Mouse (Mus musculus) cerebellum, adult 8-10 months (tissue): ENCODE results near the gene Zfp746.
A peak's percentile ranks its signal among the peaks of the same experiment; 100 is the strongest.

Experiments
- DNase-seq: peaks from one replicate; pipeline ENCODE4 v3.0.0; 2022

The Zfp746 gene

DNA sequence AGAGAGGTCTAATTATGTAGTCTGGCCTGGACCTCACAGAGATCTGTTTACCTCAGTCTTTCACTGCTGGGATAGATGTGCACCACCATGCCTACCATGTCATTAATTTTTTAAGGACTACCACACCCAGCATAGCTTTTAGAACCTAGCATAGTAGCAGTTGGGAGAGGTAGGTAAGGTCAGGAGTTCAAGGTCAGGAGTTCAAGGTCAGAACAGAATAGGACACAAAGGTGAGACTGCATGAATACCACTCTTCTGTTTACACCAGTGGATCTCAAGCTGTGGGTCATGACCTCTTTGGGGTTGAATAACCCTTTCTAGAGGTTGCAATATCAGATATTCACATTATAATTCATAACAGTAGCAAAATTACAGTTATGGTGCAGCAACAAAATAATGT, 53.7 kb downstream of the Zfp746 start:
- no peak for DNase-seq

DNA sequence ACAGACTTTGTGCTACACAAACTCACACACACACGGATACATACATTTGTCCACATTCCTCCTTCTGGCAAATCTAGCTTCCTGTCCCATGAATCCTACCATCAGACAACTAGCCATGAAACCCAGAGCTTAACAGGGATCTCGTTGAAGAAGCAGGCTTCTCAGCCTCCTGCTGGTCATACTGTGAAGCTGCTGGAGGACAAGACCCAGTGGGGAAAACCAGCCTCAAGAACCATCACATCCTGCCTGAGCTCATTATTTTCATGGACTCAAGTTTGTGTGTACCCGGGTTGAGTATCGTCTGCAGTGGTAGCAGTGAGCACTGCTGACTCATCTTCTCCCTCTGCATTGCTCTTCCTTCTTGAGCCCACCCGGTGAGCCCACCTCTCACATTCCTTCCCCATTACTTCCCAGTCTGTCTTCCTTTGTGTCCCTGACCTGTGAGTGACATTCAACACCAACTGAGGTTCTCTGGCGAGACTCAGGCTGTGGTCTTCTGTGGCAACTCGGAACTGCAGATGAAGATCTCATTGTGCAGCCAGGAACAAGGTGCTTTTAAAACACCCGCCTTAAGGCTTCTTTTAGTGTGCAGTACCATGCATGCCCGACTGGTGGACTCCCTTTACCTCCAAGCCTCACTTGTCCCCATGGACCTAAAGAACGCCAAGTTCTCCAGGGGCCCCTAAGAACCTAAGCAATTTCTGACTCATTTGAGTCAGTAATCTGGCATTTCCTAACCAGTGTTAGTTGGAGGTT, 60.3 kb downstream of the Zfp746 start:
- DNase-seq, result no peak

DNA sequence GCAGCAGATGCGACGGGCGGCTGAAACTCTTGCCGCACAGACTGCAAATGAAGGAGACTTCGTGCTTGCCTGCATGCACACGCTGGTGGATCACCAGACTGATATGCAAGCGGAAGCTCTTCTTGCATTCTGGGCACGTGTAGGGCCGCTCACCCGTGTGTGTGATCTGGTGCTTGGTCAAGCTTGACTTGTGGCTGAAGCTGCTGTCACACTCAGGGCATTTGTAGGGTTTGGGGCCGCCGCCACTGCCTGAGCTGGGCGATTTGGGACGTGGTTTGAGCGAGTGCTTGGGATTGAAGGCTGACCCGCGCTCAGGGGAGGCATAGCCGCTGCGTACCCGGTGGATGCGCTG, 61.4 kb downstream of the Zfp746 start:
- DNase-seq, result no peak

DNA sequence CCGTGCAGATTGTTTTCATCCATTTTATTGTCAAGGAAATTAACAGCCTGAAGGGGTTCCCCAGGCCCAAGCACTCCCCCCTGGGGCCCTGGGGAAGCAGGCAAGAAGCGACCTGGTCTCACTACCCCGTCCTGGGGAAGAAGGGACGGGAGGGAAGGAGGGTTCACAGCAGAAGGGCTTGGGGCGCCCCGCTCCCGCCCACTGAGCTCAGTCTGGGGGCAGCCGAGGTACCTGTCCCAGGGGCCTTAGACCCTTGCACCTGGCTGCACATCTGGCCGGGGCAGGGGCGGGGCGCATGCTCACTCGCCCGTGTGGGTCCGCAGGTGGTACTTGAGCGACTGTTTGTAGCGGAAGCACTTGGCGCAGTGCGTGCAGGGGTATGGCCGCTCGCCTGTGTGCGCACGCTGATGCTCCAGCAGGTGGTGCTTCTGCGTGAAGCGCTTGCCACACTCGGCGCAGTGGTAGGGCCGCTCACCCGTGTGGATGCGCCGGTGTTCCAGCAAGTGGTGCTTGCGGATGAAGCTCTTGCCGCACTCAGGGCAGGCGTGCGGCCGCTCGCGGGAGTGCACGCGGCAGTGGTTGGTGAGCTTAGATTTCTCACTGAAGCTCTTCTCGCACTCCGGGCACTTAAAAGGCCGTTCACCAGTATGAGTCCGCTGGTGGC, 61.9 kb downstream of the Zfp746 start:
- DNase-seq, result peak; percentile 54

DNA sequence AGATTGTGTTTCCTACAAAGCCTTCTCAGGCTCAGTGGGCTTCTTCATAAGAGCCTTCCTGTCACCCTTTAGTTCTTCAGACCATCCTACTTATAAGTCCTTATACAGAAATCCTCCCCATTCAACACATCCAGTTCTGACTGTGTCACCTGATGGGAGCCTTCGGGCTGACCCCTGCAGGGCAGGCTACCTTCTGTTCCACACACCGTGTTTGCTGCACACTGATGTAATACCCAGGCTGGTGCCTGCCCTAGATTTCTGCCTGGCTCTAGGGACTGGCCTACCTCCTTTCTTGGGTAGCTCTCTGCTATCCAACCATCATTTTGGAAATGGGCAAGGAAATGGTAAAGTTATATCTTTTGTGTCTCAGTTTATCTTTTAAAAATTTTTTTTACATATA, 63.7 kb downstream of the Zfp746 start:
- peak; percentile 67 for DNase-seq

DNA sequence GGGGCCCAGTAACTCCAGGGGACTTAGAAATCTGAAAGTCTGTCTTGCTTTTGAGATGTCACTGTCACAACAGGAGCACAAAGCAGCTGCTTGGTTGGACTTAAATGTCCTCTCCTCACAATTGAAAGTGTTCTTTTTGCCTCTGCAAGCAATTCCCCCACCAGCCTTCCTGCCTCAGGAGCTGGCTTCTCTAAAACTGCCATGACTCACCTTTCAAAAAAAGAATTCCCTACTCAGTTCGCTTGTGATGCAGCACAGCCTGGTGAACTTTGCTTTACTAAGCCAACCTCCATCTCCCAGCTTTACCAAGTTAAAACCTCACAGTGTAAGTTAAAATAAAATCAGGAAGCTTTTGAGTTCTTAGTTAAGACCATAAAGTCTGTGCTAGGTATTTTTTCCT, 64.7 kb downstream of the Zfp746 start:
- no peak for DNase-seq

DNA sequence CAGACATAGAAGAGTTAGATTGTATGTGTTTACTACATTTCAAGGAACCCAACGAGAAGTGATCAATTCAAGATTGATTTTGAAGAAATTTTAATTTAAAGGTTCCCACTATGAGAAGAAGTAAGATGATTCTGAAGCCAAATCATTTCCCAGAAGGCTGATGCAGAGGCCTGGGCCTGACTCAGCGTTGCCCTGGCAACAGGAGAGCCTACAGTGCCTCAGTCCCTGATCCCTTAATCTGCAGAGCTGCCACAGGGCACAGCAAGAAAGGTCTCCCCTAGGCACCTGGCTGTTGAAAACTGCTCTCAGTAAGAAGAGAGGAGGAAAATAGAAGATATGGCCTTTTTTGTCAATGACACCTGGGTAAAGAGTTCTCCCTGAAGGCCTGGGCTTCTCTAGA, 66.4 kb downstream of the Zfp746 start:
- DNase-seq, result no peak

DNA sequence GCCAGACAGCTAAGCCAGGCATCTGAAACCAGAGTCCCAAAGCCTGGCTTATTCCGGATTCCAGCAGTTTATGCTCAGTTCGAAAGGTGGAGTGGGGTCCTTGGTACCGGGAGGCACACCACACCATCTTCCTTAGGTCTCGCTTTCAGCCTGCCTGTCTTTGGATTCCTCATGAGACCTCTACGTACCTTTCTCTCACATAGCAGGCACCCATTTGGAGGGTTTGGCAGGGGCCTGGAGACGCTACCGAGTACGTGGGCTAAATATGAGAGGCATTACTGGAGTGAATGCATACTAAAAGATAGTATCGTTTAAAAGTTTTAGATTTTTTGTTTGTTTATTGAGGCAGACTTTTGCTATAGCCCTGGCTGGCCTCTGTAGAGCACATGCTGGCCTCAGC, 69.6 kb downstream of the Zfp746 start:
- DNase-seq, result no peak

DNA sequence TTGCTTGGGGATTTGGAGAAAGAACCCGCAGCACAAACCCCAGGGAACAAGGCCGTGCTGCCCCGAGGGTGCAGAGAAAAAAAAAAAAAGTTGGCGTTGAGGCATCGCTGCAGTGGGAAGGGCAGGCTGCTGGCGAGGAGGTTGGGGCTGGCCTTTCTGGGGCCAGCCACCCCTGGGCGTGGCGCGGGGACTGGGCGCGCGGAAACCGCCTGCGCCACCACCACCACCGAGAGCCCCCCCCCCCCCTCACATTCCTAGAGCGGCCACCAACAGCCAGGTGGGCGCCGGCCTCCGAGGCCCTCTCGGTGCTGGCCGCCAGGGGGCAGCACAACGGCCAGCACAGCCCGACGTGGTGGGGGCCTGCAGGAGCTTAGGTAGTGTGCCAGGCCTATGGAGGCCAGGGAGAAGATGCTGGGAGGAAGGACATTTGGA, 70.3 kb downstream of the Zfp746 start:
- peak; percentile 77 for DNase-seq
